Mouse (Mus musculus) cerebral cortex, adult 2 months (tissue): ENCODE data around the gene Gm10197.

Source experiments
- WGBS: fragments of 180-500 bp; shearing (Covaris S2); methylation state at CpG from one replicate; pipeline ENCODE4 v1.1.7; 2018; 5-methylcytosine and 5-hydroxymethylcytosine counted together

The Gm10197 gene

GRCm38 (mm10) chr19:53392781-53393343, 21.3 kb upstream of the Gm10197 start:
- 46% methylated on average over 8 of the region's 8 CpGs for WGBS

- WGBS: 83% methylated on average over 5 of the region's 5 CpGs
Measured at GRCm38 (mm10) chr19:53391787-53392186, 20.2 kb upstream of the Gm10197 start.

DNA sequence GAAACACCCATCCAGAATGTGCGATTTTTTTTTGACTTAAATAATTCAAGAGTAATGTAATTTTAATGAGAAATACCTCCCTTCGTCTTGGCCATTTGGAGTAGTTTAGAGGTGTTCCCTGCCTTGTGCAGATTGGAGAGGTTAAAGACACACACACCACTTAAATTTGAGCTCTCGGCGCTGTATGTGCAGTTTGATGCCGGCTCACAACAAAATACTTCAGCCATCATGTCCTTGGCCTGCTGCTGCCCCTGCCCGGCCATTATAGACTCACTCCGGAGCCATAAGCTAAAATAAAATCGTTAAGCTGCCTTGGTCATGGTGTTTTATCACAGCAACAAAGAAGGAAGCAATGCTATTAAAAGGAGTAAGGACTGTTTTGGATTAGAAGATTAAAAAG, 19.8 kb upstream of the Gm10197 start:
- 37% methylated on average over 8 of the region's 8 CpGs for WGBS

- under 1% methylated on average over 48 of the region's 48 CpGs for WGBS
Measured at GRCm38 (mm10) chr19:53390495-53391007, 19.0 kb upstream of the Gm10197 start, which contains the start of gene Smndc1. TSS of gene Smndc1 (minus strand) at chr19:53390578.

GRCm38 (mm10) chr19:53389851-53390431, 18.4 kb upstream of the Gm10197 start:
- WGBS: under 1% methylated on average over 57 of the region's 59 CpGs

DNA sequence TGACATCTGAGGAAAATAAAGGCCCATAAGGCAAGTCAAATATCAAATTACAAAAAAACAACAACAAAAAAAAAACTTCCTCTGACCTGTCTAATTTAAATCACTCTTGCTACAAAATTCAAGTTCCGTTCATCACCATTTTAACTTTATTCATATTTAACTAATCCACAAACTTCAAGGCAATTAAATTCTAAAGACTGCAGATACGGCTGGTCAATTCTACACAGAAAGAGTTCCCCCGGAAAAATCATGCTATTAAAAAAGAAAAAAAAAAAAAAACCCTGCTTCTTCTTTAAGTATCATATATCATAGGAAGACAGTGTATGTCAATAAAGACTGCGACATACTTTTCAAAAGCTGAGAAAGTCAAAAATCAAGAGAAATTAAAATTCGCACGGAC, 17.9 kb upstream of the Gm10197 start:
- WGBS: 14% methylated on average over 6 of the region's 6 CpGs

- WGBS: 95% methylated on average over 15 of the region's 15 CpGs
Measured at GRCm38 (mm10) chr19:53383336-53383735, 11.8 kb upstream of the Gm10197 start.

- WGBS: 92% methylated on average over 10 of the region's 10 CpGs
Measured at GRCm38 (mm10) chr19:53378421-53378820, 6.9 kb upstream of the Gm10197 start.

GRCm38 (mm10) chr19:53377652-53378051, 6.1 kb upstream of the Gm10197 start:
- 75% methylated on average over 8 of the region's 8 CpGs for WGBS

DNA sequence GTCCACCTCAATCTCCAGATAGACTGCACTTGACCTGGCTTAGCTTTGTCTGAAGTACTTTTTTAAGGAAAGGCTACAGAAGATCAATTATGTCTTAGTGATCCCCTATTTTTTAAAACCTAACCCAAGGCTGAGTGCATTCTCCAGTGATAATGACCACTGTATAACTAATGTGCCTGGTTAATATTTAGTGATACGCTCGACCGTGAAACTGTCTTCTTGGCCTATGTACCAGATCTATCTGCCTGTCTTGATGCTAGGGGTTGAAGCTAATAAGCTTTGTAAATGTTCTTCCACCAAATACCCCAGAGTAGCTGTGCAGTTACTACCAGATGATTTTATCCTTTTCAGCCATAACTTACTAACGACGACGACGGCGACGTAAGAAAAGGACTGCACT, 4.2 kb upstream of the Gm10197 start:
- WGBS: 95% methylated on average over 9 of the region's 9 CpGs

DNA sequence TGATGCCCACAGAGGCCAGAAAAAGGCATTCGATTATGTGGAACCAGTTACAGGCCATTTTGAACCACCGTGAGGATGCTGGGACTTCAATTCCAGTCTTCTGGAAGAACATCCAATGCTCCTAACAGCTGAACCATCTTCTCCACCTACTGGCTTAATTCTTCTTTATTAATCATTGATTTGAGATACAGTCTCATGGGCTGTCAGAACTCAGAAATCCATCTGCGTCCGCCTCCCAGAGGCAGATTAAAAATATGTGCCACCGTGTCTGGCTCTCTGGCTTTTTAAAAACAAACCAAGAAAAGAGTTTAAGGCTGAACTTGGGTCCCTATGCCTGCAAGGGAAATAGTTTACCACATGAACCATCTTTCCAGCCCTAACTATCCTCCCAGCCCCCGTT, 3.7 kb upstream of the Gm10197 start:
- 90% methylated on average over 6 of the region's 6 CpGs for WGBS

- WGBS: 89% methylated on average over 2 of the region's 2 CpGs
Measured at GRCm38 (mm10) chr19:53373570-53373969, 2.0 kb upstream of the Gm10197 start.

DNA sequence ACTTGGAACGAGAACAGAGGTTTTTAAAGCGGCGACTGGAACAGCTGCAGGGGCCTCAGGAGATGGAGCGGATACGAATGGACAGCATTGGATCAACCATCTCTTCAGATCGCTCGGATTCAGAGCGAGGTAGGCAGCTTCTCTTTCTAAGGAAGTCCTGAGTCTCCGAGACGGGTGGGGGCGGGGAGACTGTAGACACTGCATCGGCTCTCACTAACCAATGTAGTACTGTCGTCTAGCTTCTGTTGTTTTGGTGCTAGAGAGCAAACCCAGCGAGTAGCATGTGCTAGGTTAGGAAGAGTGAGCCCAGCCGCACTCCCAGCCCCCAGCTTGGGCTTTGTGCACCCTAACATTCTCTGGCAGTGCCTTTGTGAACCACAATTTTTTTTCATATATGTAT, 1.3 kb downstream of the Gm10197 start:
- WGBS: 62% methylated on average over 15 of the region's 15 CpGs

DNA sequence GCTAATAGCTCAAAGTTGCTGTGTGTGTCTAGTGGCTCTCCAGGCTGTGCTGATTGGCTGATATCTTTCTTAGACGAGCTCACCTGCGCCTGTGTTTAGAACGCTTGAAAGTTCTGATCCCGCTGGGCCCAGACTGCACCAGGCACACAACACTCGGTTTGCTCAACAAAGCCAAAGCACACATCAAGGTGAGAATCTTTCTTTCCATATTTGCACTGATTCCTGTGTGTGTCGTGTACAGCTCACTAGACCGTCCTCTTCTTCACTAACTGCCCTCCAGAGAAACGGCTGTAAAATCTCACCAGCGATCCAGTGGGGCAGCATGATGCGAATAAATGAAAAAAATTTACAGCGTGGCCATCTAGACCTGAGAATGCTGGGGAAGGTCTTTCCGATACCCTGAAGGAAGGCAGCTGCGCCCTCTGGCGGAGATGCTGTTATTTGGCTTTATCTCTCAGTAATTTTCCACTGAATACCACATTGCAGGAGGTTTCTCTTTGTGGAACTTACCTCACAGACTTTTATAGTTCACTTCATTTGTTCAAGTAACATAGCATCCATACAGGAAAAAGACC, 2.0 kb downstream of the Gm10197 start:
- 36% methylated on average over 14 of the region's 14 CpGs for WGBS

DNA sequence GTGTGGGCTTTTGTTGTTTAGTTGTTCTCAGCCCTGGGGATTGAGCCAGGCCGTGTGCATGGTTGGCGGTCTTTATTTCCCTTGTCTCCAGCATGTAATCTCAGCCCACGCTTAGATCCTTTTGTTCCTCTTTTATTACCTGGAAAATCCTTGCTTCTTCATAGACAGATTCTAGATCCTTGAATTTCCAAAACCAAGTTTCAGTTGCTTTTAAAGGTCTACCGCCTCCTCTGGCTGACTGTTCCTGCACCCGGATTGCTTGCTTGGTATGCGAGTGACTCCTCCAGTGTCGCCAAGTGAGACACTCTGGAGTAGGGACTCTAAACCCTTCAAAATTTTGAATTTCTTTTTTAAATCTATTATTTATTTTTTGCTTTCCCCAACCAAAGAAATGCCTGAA, 4.7 kb downstream of the Gm10197 start:
- WGBS: 47% methylated on average over 7 of the region's 7 CpGs

GRCm38 (mm10) chr19:53366057-53366775, 5.3 kb downstream of the Gm10197 start:
- WGBS: 57% methylated on average over 11 of the region's 11 CpGs

GRCm38 (mm10) chr19:53364963-53365362, 6.6 kb downstream of the Gm10197 start:
- 3% methylated on average over 9 of the region's 9 CpGs for WGBS

DNA sequence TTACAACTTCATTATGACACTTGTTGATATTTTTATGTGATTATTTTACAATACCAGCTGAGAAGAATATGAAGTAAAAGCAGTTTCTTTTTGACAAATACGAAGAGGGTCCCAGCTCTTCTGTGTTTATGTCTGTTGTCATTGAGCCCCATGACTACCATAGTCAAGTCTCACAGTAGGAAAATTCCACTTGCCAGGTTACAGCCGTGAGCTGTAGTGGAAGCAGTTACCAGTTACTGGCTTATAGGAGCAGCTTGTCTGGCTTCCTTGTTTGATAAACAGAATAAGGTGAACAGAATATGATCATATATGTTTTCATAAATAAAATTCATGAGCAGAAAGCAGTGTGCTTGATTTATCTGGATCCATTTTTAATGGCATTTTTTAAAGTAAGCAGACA, 7.0 kb downstream of the Gm10197 start:
- 24% methylated on average over 2 of the region's 2 CpGs for WGBS

DNA sequence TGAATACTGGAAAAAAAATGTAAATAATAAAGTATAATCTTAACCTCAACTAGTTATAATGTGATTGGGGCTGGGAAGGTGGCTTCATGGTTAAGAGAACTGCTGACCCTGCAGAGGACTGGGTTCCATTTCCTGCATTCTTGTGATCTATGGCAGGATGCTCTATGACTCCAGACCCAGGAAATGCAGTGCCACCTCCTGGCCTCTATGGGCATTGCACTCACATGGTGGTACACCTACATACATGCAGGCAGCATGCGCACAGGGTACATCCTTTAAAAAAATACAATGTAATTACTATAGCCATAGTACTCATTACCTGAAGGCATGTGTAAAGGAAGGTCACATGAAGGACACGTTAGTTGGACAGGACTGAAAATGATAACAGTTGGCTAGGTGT, 8.6 kb downstream of the Gm10197 start:
- WGBS: 48% methylated on average over 2 of the region's 2 CpGs

GRCm38 (mm10) chr19:53360265-53360958, 11.2 kb downstream of the Gm10197 start:
- 25% methylated on average over 8 of the region's 8 CpGs for WGBS

GRCm38 (mm10) chr19:53359160-53360033, 12.2 kb downstream of the Gm10197 start:
- 34% methylated on average over 22 of the region's 22 CpGs for WGBS
